Mouse (Mus musculus) frontal cortex, adult (tissue): ENCODE data around the gene 4921504E06Rik.

Experiments used
- ATAC-seq: cut with Nextera tagmentation; 2 replicates; pipeline ENCODE4 v1.9.2; 2017; ENCODE audit warnings: mild to moderate bottlenecking, moderate library complexity, mixed read lengths; ENCODE audit not compliant: low TSS enrichment

4921504E06Rik gene

GRCm38 (mm10) chr2:19419686-19420345 lies 133.9 kb downstream of the 4921504E06Rik start:
- ATAC-seq, result no peak

- no peak for ATAC-seq
Observed at GRCm38 (mm10) chr2:19416066-19416465, 137.6 kb downstream of the 4921504E06Rik start.

GRCm38 (mm10) chr2:19415063-19415521 lies 138.6 kb downstream of the 4921504E06Rik start:
- ATAC-seq, result peak; percentile 85

- ATAC-seq, result peak; percentile 90
Observed at GRCm38 (mm10) chr2:19414222-19414965, 139.3 kb downstream of the 4921504E06Rik start.
